Mouse (Mus musculus): ENCODE measurements around the gene 2010315B03Rik.

DNA sequence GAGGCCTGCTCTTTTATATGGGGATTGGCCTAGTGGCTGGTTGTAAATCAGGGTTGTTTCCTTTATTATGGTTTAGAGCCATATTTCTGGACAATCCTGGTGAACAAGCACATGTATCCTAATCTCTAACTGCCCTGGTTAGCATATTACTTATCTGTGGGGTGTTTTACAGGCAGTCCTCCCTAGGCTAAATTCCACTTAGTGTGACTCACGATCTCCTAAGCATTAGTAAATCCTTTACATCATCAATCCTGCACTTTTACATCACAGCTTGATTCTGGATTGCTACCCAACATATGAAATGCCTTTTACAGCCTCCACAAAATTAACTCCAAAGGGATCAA, 31.1 kb downstream of the 2010315B03Rik start:
- TF ChIP-seq MAFK (IDR thresholded peaks at IDR 0.05; ENCODE audit: insufficient read depth, low read depth, low read length) (no peak), ZNF384 (IDR thresholded peaks at IDR 0.05; ENCODE audit: low read depth, low read length) (no peak)

Measured in ES-E14 (cell line).